Mouse (Mus musculus) left cerebral cortex, adult 2 months (tissue): Measurements from ENCODE around the gene Resf1. TPM values are rescaled to one million over a fixed set of nuclear protein-coding genes. Genes with fewer than 3 reads are reported as not detected.
A peak's percentile ranks its signal among the peaks of the same experiment; 100 is the strongest.
"Not testable (repeated sequence)": the region's sequence is repeated elsewhere in the genome, so short reads cannot be mapped to it uniquely, and the experiment has no call there.

Experiments used
- DNase-seq, 2 experiments: peaks; one replicate each; pipeline ENCODE4 v3.0.0; 2021 to 2022; ENCODE audit warnings: low spot score in 2 of 2, mixed read lengths in 1 of 2; ENCODE audit errors: extremely low spot score in 1 of 2
- H3K27ac ChIP-seq: fragments of 200-600 bp; 2 replicates; pipeline ENCODE4 v1.8.1; 2022
- H3K4me3 ChIP-seq: fragments of 200-600 bp; 2 replicates; pipeline ENCODE4 v1.8.1; 2022
- CTCF ChIP-seq: fragments of 200-600 bp; IDR thresholded peaks from 2 replicates; pipeline ENCODE4 v1.8.1; 2022; ENCODE audit warnings: antibody characterized with exemption, mild to moderate bottlenecking, moderate library complexity
- intact Hi-C: fragments of 180-260 bp; cut with DNase I; formaldehyde crosslinking; loops from one replicate; pipeline ENCODE4 v1.15.1; 2025
- total RNA-seq, 2 experiments: library from RNA; stranded (reverse); gene quantifications; 2 replicates each; pipeline ENCODE4 v1.2.3; 2021

Resf1 gene
- total RNA-seq, 2 experiments from 2014 or later: 16.3 to 18.2 TPM

GRCm38 (mm10) chr6:149354826-149355495 lies 45.7 kb downstream of the Resf1 start:
- intact Hi-C loops: no loop called here
- no peak for DNase-seq
- no peak for TF ChIP-seq CTCF
- Histone ChIP-seq H3K4me3 (no peak overlapping the region), H3K27ac (no peak overlapping the region)

- H3K4me3 ChIP-seq, intact Hi-C loops, DNase-seq, H3K27ac ChIP-seq: not testable (repeated sequence)
Measured at GRCm38 (mm10) chr6:149355799-149356198, 46.6 kb downstream of the Resf1 start.

- intact Hi-C loops: no loop called here
- DNase-seq: no peak
Measured at GRCm38 (mm10) chr6:149357155-149357554, 47.9 kb downstream of the Resf1 start.

GRCm38 (mm10) chr6:149362533-149362932 lies 53.3 kb downstream of the Resf1 start:
- H3K4me3 ChIP-seq, intact Hi-C loops, DNase-seq, H3K27ac ChIP-seq: not testable (repeated sequence)

More at GRCm38 (mm10) chr6:149357155-149357554, 47.9 kb downstream of the Resf1 start:
- no peak for TF ChIP-seq CTCF
- Histone ChIP-seq H3K4me3 (no peak overlapping the region), H3K27ac (no peak overlapping the region)

GRCm38 (mm10) chr6:149365975-149366374 lies 56.8 kb downstream of the Resf1 start:
- intact Hi-C loops, DNase-seq: not testable (repeated sequence)

GRCm38 (mm10) chr6:149366403-149366802 lies 57.2 kb downstream of the Resf1 start:
- intact Hi-C loops: no loop called here
- no peak for TF ChIP-seq CTCF

More at GRCm38 (mm10) chr6:149365975-149366374, 56.8 kb downstream of the Resf1 start:
- not testable (repeated sequence) for H3K27ac ChIP-seq, H3K4me3 ChIP-seq

GRCm38 (mm10) chr6:149374986-149375457 lies 65.8 kb downstream of the Resf1 start:
- H3K27ac ChIP-seq: no peak overlapping the region
- no peak overlapping the region for H3K4me3 ChIP-seq
- TF ChIP-seq CTCF: peak; percentile 60
- intact Hi-C loops: loop anchor here (2.0 to 5.0 kb wide), 2 partner anchors 233 to 248 kb away; no protein-coding TSS in a partner anchor
- DNase-seq: peak; percentile 23 to 36

More at GRCm38 (mm10) chr6:149366403-149366802, 57.2 kb downstream of the Resf1 start:
- H3K27ac ChIP-seq: no peak overlapping the region
- H3K4me3 ChIP-seq: no peak overlapping the region
- DNase-seq: no peak

GRCm38 (mm10) chr6:149383531-149383930 lies 74.3 kb downstream of the Resf1 start:
- intact Hi-C loops: no loop called here

More at GRCm38 (mm10) chr6:149383531-149383930, 74.3 kb downstream of the Resf1 start:
- Histone ChIP-seq H3K4me3 (no peak overlapping the region), H3K27ac (no peak overlapping the region)
- TF ChIP-seq CTCF: no peak
- DNase-seq: no peak

Other genes starting within 250 kb of the Resf1 start
- gene Dennd5b, start 207.7 kb upstream of the Resf1 start, total RNA-seq: 10 to 100 TPM; 67.8 to 73.1 TPM
- gene Gm10203, start 179.2 kb upstream of the Resf1 start, total RNA-seq: not detected
- gene Etfbkmt, start 169.6 kb upstream of the Resf1 start, total RNA-seq: 1 to 10 TPM; 2.2 to 2.6 TPM
- gene Amn1, start 120.7 kb upstream of the Resf1 start, total RNA-seq: 10 to 100 TPM; 34.7 to 36.6 TPM
- 10 to 100 TPM; 47.9 to 50.7 TPM for gene Bicd1, start 99.5 kb downstream of the Resf1 start, total RNA-seq